Mouse (Mus musculus): ENCODE measurements around the gene Steap3. TPM values are rescaled to one million over a fixed set of nuclear protein-coding genes. Genes with fewer than 3 reads are reported as not detected.

The Steap3 gene
- polyA plus RNA-seq, 1 experiment, result 9.4 TPM

- Histone ChIP-seq H3K36me3 (ENCODE audit: control insufficient read depth, insufficient read depth, low read length, poor library complexity, severe bottlenecking) (no peaks in the 10 kb centered on the region), H3K4me3 (ENCODE audit: low read depth, low read length) (no peak overlapping the region), H3K9me3 (replicated peaks; ENCODE audit: control insufficient read depth, insufficient read depth, low read length, poor library complexity, severe bottlenecking) (no peaks in the 10 kb centered on the region), H3K27ac (ENCODE audit: insufficient read depth, low read length) (no peak overlapping the region), H3K4me1 (ENCODE audit: control insufficient read depth, insufficient read depth, low read length) (peaks cover 3% of the 10 kb centered on the region), H3K9ac (ENCODE audit: low read depth, poor library complexity, severe bottlenecking) (no peak overlapping the region), H3K27me3 (ENCODE audit: control insufficient read depth, insufficient read depth, low read length, poor library complexity, severe bottlenecking) (no peaks in the 10 kb centered on the region)
- no peak for TF ChIP-seq POLR2A (IDR thresholded peaks at IDR 0.05; ENCODE audit: insufficient read depth, low read length)
- no peak for TF ChIP-seq CTCF (IDR thresholded peaks at IDR 0.05; ENCODE audit: low read depth, low read length)
- no peak for TF ChIP-seq EP300 (IDR thresholded peaks at IDR 0.05; ENCODE audit: insufficient read depth, low read depth, low read length)
These were observed 28.5 kb downstream of the Steap3 start for GRCm38 (mm10) chr1:120243987-120244386.

- no peak overlapping the region for H3K4me3 ChIP-seq (ENCODE audit: low read depth, low read length)
- no peak overlapping the region for H3K27ac ChIP-seq (ENCODE audit: insufficient read depth, low read length)
- no peak for TF ChIP-seq EP300 (IDR thresholded peaks at IDR 0.05; ENCODE audit: insufficient read depth, low read depth, low read length)
- no peak for TF ChIP-seq CTCF (IDR thresholded peaks at IDR 0.05; ENCODE audit: low read depth, low read length)
- no peak for TF ChIP-seq POLR2A (IDR thresholded peaks at IDR 0.05; ENCODE audit: insufficient read depth, low read length)
- H3K4me1 ChIP-seq (ENCODE audit: control insufficient read depth, insufficient read depth, low read length), result no peaks in the 10 kb centered on the region
- no peak overlapping the region for H3K9ac ChIP-seq (ENCODE audit: low read depth, poor library complexity, severe bottlenecking)
- H3K36me3 ChIP-seq (ENCODE audit: control insufficient read depth, insufficient read depth, low read length, poor library complexity, severe bottlenecking), result no peaks in the 10 kb centered on the region
- H3K9me3 ChIP-seq (replicated peaks; ENCODE audit: control insufficient read depth, insufficient read depth, low read length, poor library complexity, severe bottlenecking), result no peaks in the 10 kb centered on the region
- no peaks in the 10 kb centered on the region for H3K27me3 ChIP-seq (ENCODE audit: control insufficient read depth, insufficient read depth, low read length, poor library complexity, severe bottlenecking)
These were observed 35.4 kb downstream of the Steap3 start for GRCm38 (mm10) chr1:120237068-120237467.

GRCm38 (mm10) chr1:120236424-120236823, 36.1 kb downstream of the Steap3 start:
- Histone ChIP-seq H3K27me3 (ENCODE audit: control insufficient read depth, insufficient read depth, low read length, poor library complexity, severe bottlenecking) (no peaks in the 10 kb centered on the region), H3K9me3 (replicated peaks; ENCODE audit: control insufficient read depth, insufficient read depth, low read length, poor library complexity, severe bottlenecking) (no peaks in the 10 kb centered on the region), H3K36me3 (ENCODE audit: control insufficient read depth, insufficient read depth, low read length, poor library complexity, severe bottlenecking) (no peaks in the 10 kb centered on the region), H3K9ac (ENCODE audit: low read depth, poor library complexity, severe bottlenecking) (no peak overlapping the region), H3K27ac (ENCODE audit: insufficient read depth, low read length) (no peak overlapping the region), H3K4me3 (ENCODE audit: low read depth, low read length) (no peak overlapping the region), H3K4me1 (ENCODE audit: control insufficient read depth, insufficient read depth, low read length) (no peaks in the 10 kb centered on the region)
- TF ChIP-seq POLR2A (IDR thresholded peaks at IDR 0.05; ENCODE audit: insufficient read depth, low read length), result no peak
- no peak for TF ChIP-seq CTCF (IDR thresholded peaks at IDR 0.05; ENCODE audit: low read depth, low read length)
- no peak for TF ChIP-seq EP300 (IDR thresholded peaks at IDR 0.05; ENCODE audit: insufficient read depth, low read depth, low read length)

DNA sequence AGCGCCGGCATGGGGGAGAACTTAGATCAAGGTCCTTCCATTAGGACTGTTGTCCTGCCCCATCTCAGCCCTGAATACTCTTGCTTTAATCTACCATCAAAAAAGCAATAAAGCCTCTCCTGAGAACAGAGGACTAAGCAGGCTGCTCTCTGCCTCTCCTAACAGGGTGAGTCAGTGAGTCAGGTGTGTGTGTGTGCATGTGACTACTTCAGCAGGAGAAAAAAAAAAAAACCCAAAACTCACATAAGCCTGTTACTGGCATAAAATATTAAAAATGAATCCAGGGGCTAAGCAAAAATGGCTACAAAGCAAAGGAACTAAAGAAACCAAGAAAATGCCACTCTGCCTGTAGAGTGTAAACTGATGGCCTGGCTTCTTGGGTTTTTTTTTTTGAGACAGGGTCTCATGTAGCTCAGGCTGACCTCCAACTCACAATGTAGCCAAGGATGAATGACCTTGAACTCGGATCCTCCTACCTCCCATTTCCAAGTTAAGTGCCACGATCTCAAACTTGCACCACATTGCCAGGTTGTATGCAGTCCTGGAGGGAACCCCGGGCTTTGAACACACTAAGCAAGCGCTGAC, 36.8 kb downstream of the Steap3 start:
- Histone ChIP-seq H3K4me1 (ENCODE audit: control insufficient read depth, insufficient read depth, low read length) (no peaks in the 10 kb centered on the region), H3K27ac (ENCODE audit: insufficient read depth, low read length) (no peak overlapping the region), H3K4me3 (ENCODE audit: low read depth, low read length) (no peak overlapping the region), H3K9ac (ENCODE audit: low read depth, poor library complexity, severe bottlenecking) (no peak overlapping the region), H3K27me3 (ENCODE audit: control insufficient read depth, insufficient read depth, low read length, poor library complexity, severe bottlenecking) (no peaks in the 10 kb centered on the region), H3K36me3 (ENCODE audit: control insufficient read depth, insufficient read depth, low read length, poor library complexity, severe bottlenecking) (no peaks in the 10 kb centered on the region), H3K9me3 (replicated peaks; ENCODE audit: control insufficient read depth, insufficient read depth, low read length, poor library complexity, severe bottlenecking) (no peaks in the 10 kb centered on the region)
- TF ChIP-seq EP300 (IDR thresholded peaks at IDR 0.05; ENCODE audit: insufficient read depth, low read depth, low read length) (no peak), POLR2A (IDR thresholded peaks at IDR 0.05; ENCODE audit: insufficient read depth, low read length) (no peak)

DNA sequence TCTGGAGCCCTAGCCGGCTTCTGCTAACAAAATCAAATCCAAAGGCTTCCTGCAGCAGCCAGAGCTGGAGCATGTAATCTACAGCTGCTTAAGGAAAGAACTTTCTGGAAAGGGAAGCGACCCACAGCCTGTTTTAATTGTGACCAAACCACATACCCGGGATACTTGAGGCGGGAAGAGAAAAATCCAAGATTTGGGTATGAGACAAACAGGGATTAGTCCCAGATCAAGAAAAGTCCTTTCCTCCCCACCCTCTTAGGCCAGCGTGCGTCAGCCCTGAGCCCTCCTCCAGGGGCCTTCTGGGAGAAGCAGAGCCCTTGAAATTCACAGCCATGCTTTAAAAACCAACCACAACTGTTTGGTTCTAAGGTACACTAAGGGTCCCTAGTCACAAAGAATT, 40.3 kb downstream of the Steap3 start:
- Histone ChIP-seq H3K27me3 (ENCODE audit: control insufficient read depth, insufficient read depth, low read length, poor library complexity, severe bottlenecking) (no peaks in the 10 kb centered on the region), H3K9me3 (replicated peaks; ENCODE audit: control insufficient read depth, insufficient read depth, low read length, poor library complexity, severe bottlenecking) (no peaks in the 10 kb centered on the region), H3K9ac (ENCODE audit: low read depth, poor library complexity, severe bottlenecking) (no peak overlapping the region), H3K36me3 (ENCODE audit: control insufficient read depth, insufficient read depth, low read length, poor library complexity, severe bottlenecking) (no peaks in the 10 kb centered on the region), H3K4me3 (ENCODE audit: low read depth, low read length) (no peak overlapping the region), H3K27ac (ENCODE audit: insufficient read depth, low read length) (no peak overlapping the region), H3K4me1 (ENCODE audit: control insufficient read depth, insufficient read depth, low read length) (no peaks in the 10 kb centered on the region)
- TF ChIP-seq EP300 (IDR thresholded peaks at IDR 0.05; ENCODE audit: insufficient read depth, low read depth, low read length), result no peak

GRCm38 (mm10) chr1:120231334-120231733, 41.2 kb downstream of the Steap3 start:
- no peaks in the 10 kb centered on the region for H3K27me3 ChIP-seq (ENCODE audit: control insufficient read depth, insufficient read depth, low read length, poor library complexity, severe bottlenecking)
- H3K4me3 ChIP-seq (ENCODE audit: low read depth, low read length), result no peak overlapping the region
- TF ChIP-seq POLR2A (IDR thresholded peaks at IDR 0.05; ENCODE audit: insufficient read depth, low read length) (no peak), CTCF (IDR thresholded peaks at IDR 0.05; ENCODE audit: low read depth, low read length) (peak; percentile 72)
- no peaks in the 10 kb centered on the region for H3K4me1 ChIP-seq (ENCODE audit: control insufficient read depth, insufficient read depth, low read length)
- H3K36me3 ChIP-seq (ENCODE audit: control insufficient read depth, insufficient read depth, low read length, poor library complexity, severe bottlenecking), result no peaks in the 10 kb centered on the region
- no peak overlapping the region for H3K27ac ChIP-seq (ENCODE audit: insufficient read depth, low read length)
- no peak overlapping the region for H3K9ac ChIP-seq (ENCODE audit: low read depth, poor library complexity, severe bottlenecking)
- no peaks in the 10 kb centered on the region for H3K9me3 ChIP-seq (replicated peaks; ENCODE audit: control insufficient read depth, insufficient read depth, low read length, poor library complexity, severe bottlenecking)
